Mouse (Mus musculus): Measurements from ENCODE around the gene Trim52. TPM values are rescaled to one million over a fixed set of nuclear protein-coding genes. Genes with fewer than 3 reads are reported as not detected.
"Not testable (repeated sequence)": the region's sequence is repeated elsewhere in the genome, so short reads cannot be mapped to it uniquely, and the experiment has no call there.

Trim52 gene
- not detected for total RNA-seq (2021)

- intact Hi-C loops (cut with DNase I) = no loop called here
- no peak for DNase-seq (ENCODE audit: low spot score)
Measured at GRCm38 (mm10) chr14:106105980-106106379, at the start of gene Trim52. Gene Trim52 (plus strand): TSS chr14:106106198.

- intact Hi-C loops (cut with DNase I) = no loop called here
- DNase-seq (ENCODE audit: low spot score) = no peak
Measured at GRCm38 (mm10) chr14:106072608-106073007, 33.4 kb upstream of the Trim52 start.

DNA sequence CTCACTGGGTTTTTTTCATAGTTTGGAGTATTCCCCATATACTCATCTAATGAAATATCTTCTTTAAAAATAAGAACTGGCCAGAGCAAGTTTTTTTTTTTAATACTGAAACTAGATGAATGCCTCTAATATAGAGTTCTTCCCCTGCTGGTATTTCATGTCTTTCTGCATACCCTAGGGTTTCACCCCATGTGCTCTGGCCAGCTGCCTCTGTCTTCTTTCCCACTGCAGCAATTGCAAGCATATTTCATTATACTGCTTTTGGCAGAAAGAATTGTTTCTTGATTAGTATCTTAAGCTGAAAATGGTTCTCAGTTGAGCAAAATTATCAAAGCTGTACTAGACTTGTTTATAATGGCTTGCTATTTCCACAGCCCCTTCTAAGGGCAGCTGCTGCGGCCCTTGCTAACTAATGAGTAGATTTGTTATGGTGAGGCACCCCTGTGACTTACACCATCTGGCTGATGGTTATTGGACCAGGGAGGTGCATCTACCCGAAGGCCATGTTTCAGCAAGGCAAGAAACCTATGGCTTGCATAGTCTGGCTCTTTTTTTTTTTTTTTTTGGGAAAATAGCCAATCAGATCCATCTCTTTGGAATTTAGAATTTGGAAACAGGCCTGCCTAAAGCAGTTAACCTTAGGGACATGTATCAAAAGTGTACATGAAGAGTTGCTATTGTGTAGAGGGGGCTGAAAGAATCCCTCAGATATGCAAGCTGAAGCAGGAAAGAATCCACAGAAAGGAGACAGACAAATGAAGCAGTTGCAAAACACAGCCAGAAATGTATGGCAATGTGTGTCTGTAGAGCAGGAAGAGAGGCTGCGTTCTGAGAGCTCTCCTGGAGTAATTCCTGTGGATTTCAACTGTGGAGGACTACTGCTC is 30.6 kb upstream of the Trim52 start:
- no peak for DNase-seq (ENCODE audit: low spot score)
- intact Hi-C loops (cut with DNase I) = no loop called here

- DNase-seq (ENCODE audit: low spot score) = no peak
- intact Hi-C loops (cut with DNase I) = no loop called here
Measured at GRCm38 (mm10) chr14:106088480-106089037, 17.4 kb upstream of the Trim52 start.

GRCm38 (mm10) chr14:106096816-106097215 is 9.2 kb upstream of the Trim52 start:
- no peak for DNase-seq (ENCODE audit: low spot score)
- intact Hi-C loops (cut with DNase I) = no loop called here

- no peak for DNase-seq (ENCODE audit: low spot score)
- intact Hi-C loops (cut with DNase I) = no loop called here
Measured at GRCm38 (mm10) chr14:106100858-106101257, 5.1 kb upstream of the Trim52 start.

DNA sequence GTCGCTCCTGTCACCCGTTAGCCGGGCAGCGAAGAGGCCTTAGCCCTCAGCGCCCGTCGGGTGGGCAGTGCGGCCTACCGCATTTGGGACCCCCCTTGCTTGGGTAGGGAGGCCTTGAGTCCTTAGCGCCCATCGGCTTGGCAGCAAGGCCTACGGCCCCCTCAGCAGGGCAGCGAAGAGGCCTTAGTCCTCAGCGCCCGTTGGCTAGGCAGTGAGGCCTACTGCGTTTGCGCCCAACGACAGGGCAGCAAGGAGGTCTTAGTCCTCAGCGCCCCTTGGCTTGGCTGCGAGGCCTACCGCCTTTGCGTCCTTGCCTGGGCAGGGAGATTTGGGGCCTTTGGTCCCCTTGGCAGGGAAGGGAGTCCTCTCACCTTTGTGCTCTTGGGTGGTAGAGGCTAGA is 427 bp downstream of the Trim52 start:
- intact Hi-C loops (cut with DNase I) = no loop called here
- DNase-seq (ENCODE audit: low spot score) = no peak

DNA sequence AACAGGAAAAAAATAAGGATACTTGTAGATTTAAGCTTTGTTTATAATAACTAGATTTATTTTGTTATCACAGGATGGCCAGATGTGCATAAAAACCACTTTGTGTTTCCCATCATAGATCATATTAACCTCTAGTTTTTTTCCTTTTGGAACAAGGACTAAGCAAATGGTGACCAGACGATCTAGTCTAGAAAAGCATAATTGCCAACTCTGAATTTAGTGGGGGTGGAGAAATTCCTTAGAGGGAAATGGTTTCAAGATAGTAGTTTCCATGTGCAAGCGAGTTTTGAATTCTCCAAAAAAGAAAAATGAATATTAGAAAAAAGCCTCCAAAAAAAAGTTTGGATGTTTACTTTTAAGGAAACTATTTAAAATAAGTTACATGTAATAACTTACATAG is 13.4 kb downstream of the Trim52 start:
- intact Hi-C loops (cut with DNase I) = no loop called here
- DNase-seq (ENCODE audit: low spot score) = no peak

DNA sequence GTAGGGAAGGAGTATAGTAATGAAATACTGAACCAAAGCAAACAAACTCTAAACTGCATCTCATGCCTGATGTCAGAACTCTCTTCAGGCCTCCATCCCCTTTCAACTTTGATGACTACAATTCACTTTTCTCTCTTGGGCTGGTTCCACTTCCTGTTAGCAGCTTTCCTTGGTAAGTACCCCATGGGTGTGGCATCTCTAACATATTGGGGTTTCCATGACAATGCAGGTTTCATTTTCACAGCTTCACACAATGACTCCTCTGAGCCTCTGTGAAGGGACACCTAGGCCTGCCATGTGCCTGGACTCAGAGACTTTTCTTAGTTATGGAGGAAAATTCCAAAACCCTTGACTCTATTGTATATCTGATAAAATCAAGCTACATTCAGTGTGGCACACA is 30.3 kb downstream of the Trim52 start:
- no peak for DNase-seq (ENCODE audit: low spot score)
- intact Hi-C loops (cut with DNase I) = no loop called here

DNA sequence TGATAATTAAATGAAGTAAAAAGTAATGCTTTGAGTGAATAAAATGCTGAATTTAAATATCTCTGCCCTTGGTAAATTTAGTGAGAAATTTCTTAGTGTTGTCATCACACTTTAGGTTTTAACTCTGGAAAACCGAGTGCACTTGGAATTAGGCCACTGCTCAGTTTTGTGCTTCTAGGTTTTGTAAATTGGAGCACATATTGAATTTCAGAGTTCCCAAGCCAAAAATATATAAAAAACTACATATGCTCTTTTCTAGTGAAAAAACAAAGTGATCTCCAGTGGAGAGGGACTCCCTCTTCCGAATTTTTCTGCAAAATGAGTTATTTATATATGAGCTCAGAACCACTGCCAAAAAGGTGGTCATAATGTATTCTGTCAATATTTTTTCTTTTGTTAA is 45.2 kb downstream of the Trim52 start:
- intact Hi-C loops (cut with DNase I) = no loop called here
- no peak for DNase-seq (ENCODE audit: low spot score)

- no peak for DNase-seq (ENCODE audit: low spot score)
- intact Hi-C loops (cut with DNase I) = no loop called here
Measured at GRCm38 (mm10) chr14:106154879-106155576, 49.0 kb downstream of the Trim52 start.

DNA sequence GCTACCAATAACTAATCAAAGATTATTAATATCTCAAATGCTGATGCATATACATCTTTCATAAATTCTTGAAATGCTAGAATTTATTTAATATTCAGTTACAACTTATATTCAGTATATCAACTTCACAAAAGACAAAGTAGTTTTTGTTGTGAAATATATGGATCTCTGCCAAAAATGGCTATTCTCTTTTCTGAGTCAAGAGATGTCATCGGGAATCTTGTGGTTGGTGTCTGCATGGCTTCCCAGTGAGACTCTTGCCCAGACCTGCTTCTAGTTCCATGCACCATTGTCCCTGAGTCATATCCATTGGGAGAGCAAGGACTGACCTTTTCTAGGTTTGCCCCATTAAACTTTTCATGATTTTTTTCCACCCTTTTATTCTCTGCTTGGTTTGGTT is 50.5 kb downstream of the Trim52 start:
- intact Hi-C loops (cut with DNase I) = no loop called here

DNA sequence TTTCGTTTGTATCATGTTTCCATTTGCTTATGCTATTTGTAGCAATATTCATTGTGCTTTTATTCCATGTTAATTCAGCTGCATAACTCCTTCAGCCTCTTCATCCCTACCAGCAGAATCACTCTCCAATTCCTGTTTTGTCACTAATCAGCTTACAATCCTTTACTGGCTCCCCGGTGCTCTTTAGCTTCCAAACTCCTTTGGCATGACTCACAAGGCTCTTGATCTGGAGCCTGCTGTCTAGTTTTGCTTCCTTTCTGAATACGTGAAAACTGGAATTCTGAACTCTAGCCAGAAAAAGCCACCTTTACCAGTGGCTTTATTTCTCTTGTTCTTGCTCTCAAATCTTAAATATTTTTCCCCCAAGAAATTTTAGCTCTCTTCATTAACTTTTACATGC is 56.3 kb downstream of the Trim52 start:
- intact Hi-C loops (cut with DNase I) = no loop called here
- DNase-seq (ENCODE audit: low spot score) = no peak

More for the DNA sequence above, 50.5 kb downstream of the Trim52 start:
- DNase-seq (ENCODE audit: low spot score) = no peak

DNA sequence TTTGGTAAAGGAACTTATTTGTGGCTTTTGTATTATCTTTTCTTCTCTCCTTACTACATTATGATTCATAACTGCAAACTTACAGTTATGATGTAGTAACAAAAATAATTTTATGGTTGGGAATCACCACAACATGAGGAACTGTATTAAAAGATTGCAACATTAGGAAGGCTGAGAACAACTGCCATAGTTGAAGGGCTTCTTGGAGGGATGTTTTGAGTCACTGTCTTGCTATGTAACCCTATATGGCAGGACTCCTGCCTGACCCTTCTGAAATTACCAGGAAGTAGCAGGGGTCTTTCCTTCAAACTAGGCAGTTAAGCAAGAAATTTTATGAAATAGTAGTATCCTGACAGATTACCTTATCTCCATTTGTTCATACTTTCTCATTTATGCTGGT is 57.2 kb downstream of the Trim52 start:
- intact Hi-C loops (cut with DNase I) = no loop called here
- no peak for DNase-seq (ENCODE audit: low spot score)

DNA sequence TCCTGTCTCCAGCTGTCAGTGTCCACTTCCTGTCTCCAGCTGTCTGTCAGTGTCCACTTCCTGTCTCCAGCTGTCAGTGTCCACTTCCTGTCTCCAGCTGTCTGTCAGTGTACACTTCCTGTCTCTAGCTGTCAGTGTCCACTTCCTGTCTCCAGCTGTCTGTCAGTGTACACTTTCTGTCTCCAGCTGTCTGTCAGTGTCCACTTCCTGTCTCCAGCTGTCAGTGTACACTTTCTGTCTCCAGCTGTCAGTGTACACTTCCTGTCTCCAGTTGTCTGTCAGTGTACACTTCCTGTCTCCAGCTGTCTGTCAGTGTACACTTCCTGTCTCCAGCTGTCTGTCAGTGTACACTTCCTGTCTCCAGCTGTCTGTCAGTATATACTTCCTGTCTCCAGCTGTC is 57.9 kb downstream of the Trim52 start:
- intact Hi-C loops (cut with DNase I); DNase-seq (ENCODE audit: low spot score): not testable (repeated sequence)

- DNase-seq (ENCODE audit: low spot score) = no peak
- intact Hi-C loops (cut with DNase I) = no loop called here
Measured at GRCm38 (mm10) chr14:106176879-106177278, 70.9 kb downstream of the Trim52 start.

DNA sequence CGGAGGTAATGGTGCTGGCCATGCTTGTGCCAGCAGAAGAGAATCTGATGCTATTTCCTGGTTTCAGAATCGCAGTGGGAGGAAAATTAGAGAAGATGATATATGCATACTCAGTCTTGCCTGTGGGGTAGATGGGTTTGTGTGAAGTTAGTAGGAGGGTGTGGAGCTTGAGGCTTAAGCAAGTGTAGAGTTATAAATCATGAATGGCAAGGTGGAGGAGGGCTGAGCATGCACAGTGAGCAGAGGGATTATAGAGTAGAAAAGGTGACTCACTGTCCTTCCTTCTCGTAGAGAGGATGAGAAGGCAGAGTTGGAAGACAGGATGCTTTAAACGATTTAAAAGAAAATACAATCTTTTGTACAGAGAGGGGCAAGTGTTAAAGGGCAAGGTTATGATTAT is 72.2 kb downstream of the Trim52 start:
- DNase-seq (ENCODE audit: low spot score) = no peak
- intact Hi-C loops (cut with DNase I) = no loop called here

GRCm38 (mm10) chr14:106179102-106179727 is 73.2 kb downstream of the Trim52 start:
- intact Hi-C loops (cut with DNase I) = no loop called here
- DNase-seq (ENCODE audit: low spot score) = no peak

DNA sequence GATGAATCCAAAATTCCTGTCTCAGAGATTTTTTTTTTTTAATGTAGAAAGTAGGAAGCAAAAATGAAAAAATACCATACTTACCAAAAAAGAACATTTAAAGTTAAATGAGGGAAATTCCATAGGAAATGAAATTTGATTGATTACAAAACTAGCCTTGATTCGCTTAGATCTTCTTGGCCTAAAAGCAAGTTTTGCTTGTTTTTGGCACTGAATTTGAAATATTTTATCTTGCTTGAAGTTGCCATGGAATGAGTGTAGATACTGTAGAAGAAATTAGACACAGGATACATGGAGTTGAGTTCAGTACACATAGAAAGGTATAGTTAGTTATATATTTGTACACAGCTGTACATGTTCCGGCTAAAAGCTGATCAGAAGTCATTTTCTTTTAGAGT is 73.7 kb downstream of the Trim52 start:
- intact Hi-C loops (cut with DNase I) = no loop called here
- no peak for DNase-seq (ENCODE audit: low spot score)

DNA sequence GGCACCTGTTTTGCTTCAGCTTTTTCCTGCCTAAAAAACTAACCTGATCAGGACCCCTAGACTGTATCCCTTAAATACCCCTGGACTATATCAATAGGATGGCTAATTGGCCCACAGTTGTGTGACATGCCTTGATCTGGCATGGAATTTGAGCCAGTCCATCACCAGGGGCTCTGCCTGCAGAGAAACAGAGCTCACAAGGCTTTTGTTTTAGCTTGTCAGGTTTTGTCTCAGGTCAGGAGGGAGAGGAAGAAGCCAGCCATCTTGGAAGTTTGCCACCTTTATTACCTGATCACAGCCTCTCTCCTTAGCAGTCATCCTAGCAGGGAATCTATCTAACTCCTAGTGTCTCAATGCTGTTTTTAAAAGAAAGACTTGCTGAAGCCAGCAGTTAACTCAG is 74.6 kb downstream of the Trim52 start:
- intact Hi-C loops (cut with DNase I) = no loop called here
- no peak for DNase-seq (ENCODE audit: low spot score)

GRCm38 (mm10) chr14:106183985-106184384 is 78.0 kb downstream of the Trim52 start:
- intact Hi-C loops (cut with DNase I) = no loop called here
- no peak for DNase-seq (ENCODE audit: low spot score)
